Comparison of ENCODE assay signal across 13 mouse cellular contexts in the genomic region with DNA sequence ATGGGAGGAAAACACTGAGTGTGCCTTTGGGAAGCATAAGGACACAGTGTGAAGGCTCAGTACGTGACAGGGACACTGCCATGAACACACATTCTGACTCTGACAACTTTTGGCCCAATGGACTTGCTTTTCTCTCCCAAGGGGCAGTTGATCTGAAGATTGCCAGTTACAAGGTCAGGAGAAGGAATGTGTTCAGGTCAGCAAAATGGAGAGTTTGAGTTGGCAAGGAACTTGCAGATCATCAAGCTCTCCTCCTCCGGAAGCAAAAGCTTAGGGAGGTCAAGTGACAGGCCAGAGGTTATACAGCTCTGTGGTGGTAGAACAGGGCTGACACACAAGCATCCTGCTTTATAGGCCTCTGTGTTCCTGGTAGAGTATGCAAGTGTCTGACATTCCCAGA. TPM values are rescaled to one million over a fixed set of nuclear protein-coding genes. Genes with fewer than 3 reads are reported as not detected.
DNase-seq lines count a peak whose midpoint lies in the region; ATAC-seq and TF ChIP-seq lines count a peak whose summit lies in the region.
"Had no signal": no experiment of that assay in that cellular context is flagged by ENCODE, and none has a peak within 500 bp of the region (broad histone marks: within the 10 kb centered on the region; RNA-seq: fewer than 3 reads in every experiment).

No protein-coding gene starts in this region.

- WGBS in heart, adult 2 months = 34% methylated on average over 2 of the region's 2 CpGs
- 49% methylated on average over 2 of the region's 2 CpGs for WGBS in heart, embryonic 16.5 days

- DNase-seq in heart, adult 2 months = no peak
- DNase-seq in heart, postnatal 25 days (ENCODE audit: low spot score) = no peak
- peak; percentile 64 for DNase-seq in adipocyte (ENCODE audit: low spot score)
- peak; percentile 63 to 80 for DNase-seq in kidney, postnatal 36 days
- DNase-seq in urinary bladder, postnatal 4 days (ENCODE audit: low spot score in 2 of 2) = no peak
- DNase-seq: cerebellum, postnatal 36 days; right cerebral cortex, adult 18-20 months had no signal

- H3K79me2 ChIP-seq in heart, adult 2 months (replicated peaks; ENCODE audit: control insufficient read depth, insufficient read depth, low read length) = 0 out of 2 replicates have a peak, but pooled peaks cover 1% of the 10 kb centered on the region

- H3K4me2 ChIP-seq in heart, embryonic 16.5 days (ENCODE audit: low read depth, low read length) = no peak overlapping the region
- H3K4me2 ChIP-seq: neural tube, embryonic 12.5 days; stomach, embryonic 15.5 days had no signal

- 0 out of 2 replicates have a peak, but pooled peaks have one; percentile 25 for TF ChIP-seq EP300 in heart, adult 2 months (IDR thresholded peaks at IDR 0.05; ENCODE audit: insufficient read depth, low read depth, low read length)

- TF ChIP-seq CTCF in heart, adult 2 months (IDR thresholded peaks at IDR 0.05) = no peak

- H3K4me1 ChIP-seq in heart, adult 2 months (ENCODE audit: control insufficient read depth, insufficient read depth, low read length) = peaks cover 14% of the 10 kb centered on the region
- peaks cover 7% of the 10 kb centered on the region; the same call in 1 of the 2 replicates for H3K4me1 ChIP-seq in heart, embryonic 16.5 days (ENCODE audit: control insufficient read depth, insufficient read depth, low read length)
- H3K4me1 ChIP-seq: midbrain, embryonic 10.5 days; neural tube, embryonic 12.5 days; stomach, embryonic 15.5 days had no signal

- intact Hi-C loops in heart, adult 2 months (cut with DNase I) = no loop called here
- intact Hi-C loops in heart, postnatal 25 days (cut with DNase I) = no loop called here

- peak overlapping the region; percentile 87 for H3K27ac ChIP-seq in heart, adult 2 months
- H3K27ac ChIP-seq in heart, embryonic 16.5 days (ENCODE audit: low read length) = peak overlapping the region; percentile 61
- H3K27ac ChIP-seq: hindbrain, postnatal 0 days; midbrain, embryonic 10.5 days; neural tube, embryonic 12.5 days; stomach, embryonic 15.5 days had no signal

- 0 out of 2 replicates have a peak overlapping the region, but pooled peaks have one; percentile 31 for H3K9ac ChIP-seq in heart, adult 2 months (ENCODE audit: low read depth, low read length)
- H3K9ac ChIP-seq in heart, embryonic 16.5 days (ENCODE audit: low read length) = no peak overlapping the region
- H3K9ac ChIP-seq: neural tube, embryonic 12.5 days; stomach, embryonic 15.5 days had no signal

- no peaks in the 10 kb centered on the region for H3K9me3 ChIP-seq in heart, embryonic 16.5 days (replicated peaks; ENCODE audit: control insufficient read depth, low read length)
- H3K9me3 ChIP-seq: midbrain, embryonic 10.5 days; neural tube, embryonic 12.5 days; stomach, embryonic 15.5 days had no signal

- peaks cover 19% of the 10 kb centered on the region for H3K36me3 ChIP-seq in heart, adult 2 months (ENCODE audit: control insufficient read depth, insufficient read depth, low read length)
- 0 out of 2 replicates have a peak, but pooled peaks cover 2% of the 10 kb centered on the region for H3K36me3 ChIP-seq in heart, embryonic 16.5 days (ENCODE audit: control insufficient read depth, insufficient read depth)
- H3K36me3 ChIP-seq: midbrain, embryonic 10.5 days; neural tube, embryonic 12.5 days; stomach, embryonic 15.5 days had no signal

- H3K4me3 ChIP-seq in heart, adult 2 months = no peak overlapping the region
- no peak overlapping the region for H3K4me3 ChIP-seq in heart, embryonic 16.5 days (ENCODE audit: low read length)
- H3K4me3 ChIP-seq: midbrain, embryonic 10.5 days; neural tube, embryonic 12.5 days; stomach, embryonic 15.5 days had no signal

- TF ChIP-seq POLR2A in heart, adult 2 months (IDR thresholded peaks at IDR 0.05; ENCODE audit: insufficient read depth, low read depth, low read length) = no peak

- ATAC-seq in heart, embryonic 16.5 days (replicated peaks; ENCODE audit: extremely low read depth, insufficient read depth, low FRiP score) = no peak
- no peak for ATAC-seq in inflammation-experienced regulatory T-cells, adult 6 months
- ATAC-seq: hindbrain, postnatal 0 days had no signal

- no peaks in the 10 kb centered on the region for H3K27me3 ChIP-seq in heart, adult 2 months (ENCODE audit: control insufficient read depth, insufficient read depth, low read length)
- H3K27me3 ChIP-seq in heart, embryonic 16.5 days (ENCODE audit: control insufficient read depth, insufficient read depth, low read length) = no peaks in the 10 kb centered on the region
- H3K27me3 ChIP-seq: neural tube, embryonic 12.5 days; stomach, embryonic 15.5 days had no signal

RNA-seq across cellular contexts. Expression of a gene that starts 21.1 kb away (rescaled TPM):
- total RNA-seq in heart, adult 2 months (2021) = 10 to 100 TPM; 40.7 to 48.7 TPM
- polyA plus RNA-seq in heart, adult 2 months (2012; rRNA removed) = 22.6 and 39.6 TPM in 2 replicates
- total RNA-seq in heart, postnatal 25 days (2021) = 10 to 100 TPM; 64.3 to 67.1 TPM
- 59.0 and 66.7 TPM in 2 replicates for polyA plus RNA-seq in heart, embryonic 16.5 days (2015; fragmentation: Nextera tagmentation; extraction: Ambion mirVana)
- polyA plus RNA-seq in inflammation-experienced regulatory T-cells, adult 6 months (2017; shearing (Covaris generic)) = 100 to 1,000 TPM; 831 to 847 (median 840) TPM

Comparison
In these comparisons a context has a peak if more than half of its experiments do, and no peak if none do; other contexts are left out.
1. DNase-seq: peak in adipocyte (single experiment) and kidney, postnatal 36 days (2 of 2); none in heart, adult 2 months (0 of 2), heart, postnatal 25 days (single experiment) and urinary bladder, postnatal 4 days (0 of 2).
2. RNA of a gene that starts 21.1 kb away (polyA plus RNA-seq): 831 to 847 TPM in inflammation-experienced regulatory T-cells, adult 6 months; 59.0 to 66.7 TPM in heart, embryonic 16.5 days and 22.6 to 39.6 TPM in heart, adult 2 months; every median in the first group is over 10 times any median in the second.